Mouse (Mus musculus) forebrain, embryonic 10.5 days (tissue): Measurements from ENCODE around the gene Gm11555. TPM values are rescaled to one million over a fixed set of nuclear protein-coding genes. Genes with fewer than 3 reads are reported as not detected.
A peak's percentile ranks its signal among the peaks of the same experiment; 100 is the strongest.
"Not testable (repeated sequence)": the region's sequence is repeated elsewhere in the genome, so short reads cannot be mapped to it uniquely, and the experiment has no call there.

Experiments
- DNase-seq: peaks from one replicate; pipeline ENCODE4 v3.0.0-alpha.2; 2017; ENCODE audit warnings: low spot score; ENCODE audit errors: extremely low spot score
- H3K27ac ChIP-seq: fragments of 300-500 bp; sonication (generic); 2 replicates; pipeline ENCODE4 v1.5.1; 2016; ENCODE audit warnings: mild to moderate bottlenecking
- H3K27me3 ChIP-seq: fragments of 300-500 bp; sonication (generic); 2 replicates; pipeline ENCODE4 v1.6.1; 2016; ENCODE audit warnings: mild to moderate bottlenecking; ENCODE audit not compliant: poor library complexity, severe bottlenecking
- H3K36me3 ChIP-seq: fragments of 300-500 bp; sonication (generic); replicated peaks from 2 replicates; pipeline ENCODE4 v1.6.1; 2016; ENCODE audit warnings: mild to moderate bottlenecking, moderate library complexity
- H3K4me1 ChIP-seq: fragments of 300-500 bp; sonication (generic); 2 replicates; pipeline ENCODE4 v1.6.1; 2016
- H3K4me3 ChIP-seq: fragments of 300-500 bp; sonication (generic); 2 replicates; pipeline ENCODE4 v1.5.1; 2016; ENCODE audit warnings: mild to moderate bottlenecking, moderate library complexity
- H3K9me3 ChIP-seq: fragments of 300-500 bp; sonication (generic); 2 replicates; pipeline ENCODE4 v1.6.1; 2016; ENCODE audit warnings: mild to moderate bottlenecking, moderate library complexity
- WGBS: fragments of 180-500 bp; shearing (Covaris S2); methylation state at CpG from one replicate; pipeline ENCODE4 v1.1.7; 2016; 5-methylcytosine and 5-hydroxymethylcytosine counted together
- polyA plus RNA-seq: library from polyadenylated mRNA; unstranded; fragments of >200 nt; fragmentation: Nextera tagmentation; extraction: Ambion mirVana; gene quantifications from 2 replicates; pipeline ENCODE4 v1.2.1, GENCODE M21; 2016

Gene Gm11555
- polyA plus RNA-seq, 1 experiment from 2014 or later: not detected

- 87% methylated on average over 1 of the region's 1 CpGs for WGBS
- H3K4me3 ChIP-seq: no peak overlapping the region
- no peak overlapping the region for H3K27ac ChIP-seq
- no peaks in the 10 kb centered on the region for H3K36me3 ChIP-seq
- no peak for DNase-seq
- H3K4me1 ChIP-seq: peaks cover 5% of the 10 kb centered on the region
- no peaks in the 10 kb centered on the region for H3K27me3 ChIP-seq
- H3K9me3 ChIP-seq: no peaks in the 10 kb centered on the region
Observed at GRCm38 (mm10) chr11:99637086-99637485, 12.9 kb downstream of the Gm11555 start.

- 40% methylated on average over 8 of the region's 8 CpGs for WGBS
- no peak within 1 kb of the TSS for H3K4me3 ChIP-seq
- 0 out of 2 replicates have a peak within 1 kb of the TSS, but pooled peaks have one; percentile 15 for H3K27ac ChIP-seq
- H3K9me3 ChIP-seq: no peaks in the 10 kb centered on the region
- H3K36me3 ChIP-seq: no peaks in the 10 kb centered on the region
- H3K27me3 ChIP-seq: no peaks in the 10 kb centered on the region
- DNase-seq: no peak
- peaks cover 5% of the 10 kb centered on the region for H3K4me1 ChIP-seq
Observed at GRCm38 (mm10) chr11:99634653-99635134, 15.3 kb downstream of the Gm11555 start, which contains the start of gene Krtap4-2. Gene Krtap4-2, minus strand, starts transcription at chr11:99635084.

GRCm38 (mm10) chr11:99633293-99633692 is 16.7 kb downstream of the Gm11555 start:
- no peak for DNase-seq

GRCm38 (mm10) chr11:99630890-99631289 is 19.1 kb downstream of the Gm11555 start:
- Histone ChIP-seq H3K4me1 (peaks cover 5% of the 10 kb centered on the region), H3K27ac (no peak overlapping the region), H3K36me3 (no peaks in the 10 kb centered on the region), H3K27me3 (no peaks in the 10 kb centered on the region), H3K9me3 (no peaks in the 10 kb centered on the region), H3K4me3 (no peak overlapping the region)
- 86% methylated on average over 3 of the region's 3 CpGs for WGBS
- DNase-seq: no peak

More at GRCm38 (mm10) chr11:99633293-99633692, 16.7 kb downstream of the Gm11555 start:
- H3K4me3 ChIP-seq: no peak overlapping the region
- H3K9me3 ChIP-seq: no peaks in the 10 kb centered on the region
- H3K27ac ChIP-seq: no peak overlapping the region
- no peaks in the 10 kb centered on the region for H3K36me3 ChIP-seq
- 79% methylated on average over 2 of the region's 2 CpGs for WGBS
- H3K4me1 ChIP-seq: peaks cover 5% of the 10 kb centered on the region
- H3K27me3 ChIP-seq: no peaks in the 10 kb centered on the region

- 86% methylated on average over 4 of the region's 4 CpGs for WGBS
- H3K9me3 ChIP-seq: no peaks in the 10 kb centered on the region
- H3K4me3 ChIP-seq: no peak within 1 kb of the TSS
- no peaks in the 10 kb centered on the region for H3K36me3 ChIP-seq
- no peaks in the 10 kb centered on the region for H3K27me3 ChIP-seq
- no peak for DNase-seq
- no peaks in the 10 kb centered on the region for H3K4me1 ChIP-seq
- H3K27ac ChIP-seq: no peak within 1 kb of the TSS
Observed at GRCm38 (mm10) chr11:99628138-99628537, 21.9 kb downstream of the Gm11555 start, which contains the start of gene Krtap4-1. Gene Krtap4-1, minus strand, starts transcription at chr11:99628238.

GRCm38 (mm10) chr11:99620335-99620734 is 29.7 kb downstream of the Gm11555 start, which contains the start of gene Gm11562:
Gene Gm11562, minus strand, starts transcription at chr11:99620435.
- WGBS: 92% methylated on average over 2 of the region's 2 CpGs
- H3K9me3 ChIP-seq: no peaks in the 10 kb centered on the region
- H3K27ac ChIP-seq: no peak within 1 kb of the TSS
- no peaks in the 10 kb centered on the region for H3K27me3 ChIP-seq
- H3K4me3 ChIP-seq: no peak within 1 kb of the TSS
- no peaks in the 10 kb centered on the region for H3K36me3 ChIP-seq
- no peak for DNase-seq
- no peaks in the 10 kb centered on the region for H3K4me1 ChIP-seq

- no peak for DNase-seq
- H3K4me1 ChIP-seq: no peaks in the 10 kb centered on the region
- no peak within 1 kb of the TSS for H3K27ac ChIP-seq
- no peaks in the 10 kb centered on the region for H3K27me3 ChIP-seq
- H3K9me3 ChIP-seq: no peaks in the 10 kb centered on the region
- H3K4me3 ChIP-seq: no peak within 1 kb of the TSS
- H3K36me3 ChIP-seq: no peaks in the 10 kb centered on the region
- WGBS: 84% methylated on average over 3 of the region's 3 CpGs
Observed at GRCm38 (mm10) chr11:99614796-99615363, 35.2 kb downstream of the Gm11555 start, which contains the start of gene Krtap2-4. Gene Krtap2-4, minus strand, starts transcription at chr11:99614846.

DNA sequence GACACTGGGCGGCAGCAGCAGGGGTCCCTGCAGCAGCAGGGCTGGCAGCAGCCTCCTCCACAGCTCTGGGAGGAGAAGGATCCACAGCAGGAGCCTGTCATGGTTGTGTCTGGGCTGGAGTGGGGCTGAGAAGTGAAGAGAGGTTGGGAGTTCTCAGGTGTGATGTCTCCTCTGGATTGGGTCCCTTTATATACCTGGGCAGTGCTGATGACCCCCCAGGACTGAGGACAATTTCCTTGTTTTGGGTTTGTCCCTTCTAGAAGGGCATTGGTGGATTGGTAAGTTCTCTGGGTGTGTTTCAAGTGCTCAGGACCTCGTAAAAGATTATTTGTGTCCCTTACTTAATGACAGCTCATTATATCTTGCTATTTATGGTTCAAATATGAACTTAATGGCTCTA is 39.9 kb downstream of the Gm11555 start, which contains the start of gene Gm11937:
Gene Gm11937 (minus strand): TSS at position 101 of the 400 bp plus-strand sequence.
- not testable (repeated sequence) for DNase-seq, H3K4me1 ChIP-seq, H3K36me3 ChIP-seq, H3K27me3 ChIP-seq, H3K4me3 ChIP-seq, H3K27ac ChIP-seq, H3K9me3 ChIP-seq
- 94% methylated on average over 1 of the region's 2 CpGs for WGBS

DNA sequence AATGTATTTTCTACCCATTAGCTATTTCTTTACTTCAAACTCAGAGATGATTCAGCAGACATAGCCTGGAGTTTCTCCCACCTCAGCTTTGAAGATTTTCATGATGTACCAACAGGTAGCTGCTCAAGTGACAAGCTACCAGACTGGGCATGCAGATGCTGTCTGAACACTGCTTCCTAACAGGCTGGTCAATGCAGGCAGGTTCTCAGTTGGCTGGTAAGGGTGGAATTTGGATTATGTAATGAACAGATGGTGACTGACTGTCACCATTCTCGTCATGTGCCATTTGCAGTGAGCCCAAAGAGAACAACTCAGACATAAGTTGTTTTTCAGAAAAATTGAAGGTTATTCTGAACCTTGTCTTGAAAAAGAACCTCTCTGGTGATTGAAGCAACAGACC is 40.9 kb downstream of the Gm11555 start:
- Histone ChIP-seq H3K36me3 (no peaks in the 10 kb centered on the region), H3K9me3 (no peaks in the 10 kb centered on the region), H3K4me3 (no peak overlapping the region), H3K27me3 (no peaks in the 10 kb centered on the region), H3K4me1 (no peaks in the 10 kb centered on the region), H3K27ac (no peak overlapping the region)
- WGBS: 70% methylated on average over 1 of the region's 1 CpGs
- no peak for DNase-seq

DNA sequence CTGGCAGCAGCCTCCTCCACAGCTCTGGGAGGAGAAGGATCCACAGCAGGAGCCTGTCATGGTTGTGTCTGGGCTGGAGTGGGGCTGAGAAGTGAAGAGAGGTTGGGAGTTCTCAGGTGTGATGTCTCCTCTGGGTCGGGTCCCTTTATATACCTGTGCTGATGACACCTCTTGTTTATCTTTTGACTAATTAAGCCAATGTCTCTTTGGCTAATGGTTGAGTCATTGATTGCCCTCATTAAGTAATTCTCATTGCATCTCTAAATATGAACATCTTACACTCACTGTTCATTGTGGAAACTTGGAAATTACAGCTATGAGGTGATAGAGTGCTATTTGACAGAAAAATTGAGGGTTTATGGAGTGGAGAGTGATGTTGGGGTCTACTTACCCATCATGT is 46.8 kb downstream of the Gm11555 start, which contains the start of gene Gm11938:
Gene Gm11938 (minus strand): TSS at position 101 of the 400 bp plus-strand sequence.
- 84% methylated on average over 1 of the region's 1 CpGs for WGBS
- H3K9me3 ChIP-seq, H3K36me3 ChIP-seq, H3K4me1 ChIP-seq, DNase-seq, H3K27me3 ChIP-seq, H3K4me3 ChIP-seq, H3K27ac ChIP-seq: not testable (repeated sequence)

Other genes starting within 250 kb of the Gm11555 start
- not detected in 2 replicates for gene Krt12, start 228.0 kb downstream of the Gm11555 start, polyA plus RNA-seq
- gene Krt20, start 212.1 kb downstream of the Gm11555 start, polyA plus RNA-seq: 0.35 and 0.64 TPM in 2 replicates
- gene Krt23, start 157.1 kb downstream of the Gm11555 start, polyA plus RNA-seq: 0.20 TPM in 1 of 2 replicates, not detected in the other
- not detected in 2 replicates for gene Krt39, start 128.9 kb downstream of the Gm11555 start, polyA plus RNA-seq
- not detected in 2 replicates for gene Krt40, start 107.1 kb downstream of the Gm11555 start, polyA plus RNA-seq
- gene Krtap3-3, start 99.4 kb downstream of the Gm11555 start, polyA plus RNA-seq: not detected in 2 replicates
- not detected in 2 replicates for gene Krtap3-2, start 93.4 kb downstream of the Gm11555 start, polyA plus RNA-seq
- not detected in 2 replicates for gene Gm11939, start 90.8 kb downstream of the Gm11555 start, polyA plus RNA-seq
- gene Krtap3-1, start 83.6 kb downstream of the Gm11555 start, polyA plus RNA-seq: not detected in 2 replicates
- gene Krtap1-5, start 69.2 kb downstream of the Gm11555 start, polyA plus RNA-seq: not detected in 2 replicates
- gene Krtap1-4, start 66.6 kb downstream of the Gm11555 start, polyA plus RNA-seq: not detected in 2 replicates
- not detected in 2 replicates for gene Krtap1-3, start 58.9 kb downstream of the Gm11555 start, polyA plus RNA-seq
- gene Krtap9-3, start 52.1 kb downstream of the Gm11555 start, polyA plus RNA-seq: not detected in 2 replicates
- not detected in 2 replicates for gene Gm11938, start 46.9 kb downstream of the Gm11555 start, polyA plus RNA-seq
- gene Gm11937, start 40.0 kb downstream of the Gm11555 start, polyA plus RNA-seq: not detected in 2 replicates
- not detected in 2 replicates for gene Krtap2-4, start 35.4 kb downstream of the Gm11555 start, polyA plus RNA-seq
- not detected in 2 replicates for gene Gm11562, start 29.8 kb downstream of the Gm11555 start, polyA plus RNA-seq
- not detected in 2 replicates for gene Krtap4-1, start 22.0 kb downstream of the Gm11555 start, polyA plus RNA-seq
- not detected in 2 replicates for gene Krtap4-2, start 15.2 kb downstream of the Gm11555 start, polyA plus RNA-seq
- gene Krtap4-7, start 6.1 kb downstream of the Gm11555 start, polyA plus RNA-seq: not detected in 2 replicates
- not detected in 2 replicates for gene Gm11563, start 8.7 kb upstream of the Gm11555 start, polyA plus RNA-seq
- not detected in 2 replicates for gene Krtap4-6, start 15.7 kb upstream of the Gm11555 start, polyA plus RNA-seq
- gene Gm14190, start 40.5 kb upstream of the Gm11555 start, polyA plus RNA-seq: not detected in 2 replicates
- not detected in 2 replicates for gene Gm14180, start 84.1 kb upstream of the Gm11555 start, polyA plus RNA-seq
- not detected in 2 replicates for gene Gm11595, start 122.7 kb upstream of the Gm11555 start, polyA plus RNA-seq
- gene Krtap4-8, start 130.5 kb upstream of the Gm11555 start, polyA plus RNA-seq: not detected in 2 replicates
- not detected in 2 replicates for gene Krtap4-9, start 135.0 kb upstream of the Gm11555 start, polyA plus RNA-seq
- gene Gm11596, start 143.2 kb upstream of the Gm11555 start, polyA plus RNA-seq: not detected in 2 replicates
- gene Gm11569, start 148.7 kb upstream of the Gm11555 start, polyA plus RNA-seq: not detected in 2 replicates
- gene Gm11554, start 154.2 kb upstream of the Gm11555 start, polyA plus RNA-seq: not detected in 2 replicates
- not detected in 2 replicates for gene Krtap4-13, start 159.7 kb upstream of the Gm11555 start, polyA plus RNA-seq
- not detected in 2 replicates for gene Gm11564, start 165.4 kb upstream of the Gm11555 start, polyA plus RNA-seq
- not detected in 2 replicates for gene 2300003K06Rik, start 187.8 kb upstream of the Gm11555 start, polyA plus RNA-seq
- not detected in 2 replicates for gene Krtap4-16, start 201.4 kb upstream of the Gm11555 start, polyA plus RNA-seq
- not detected in 2 replicates for gene Gm11568, start 207.7 kb upstream of the Gm11555 start, polyA plus RNA-seq
- gene Gm11559, start 214.2 kb upstream of the Gm11555 start, polyA plus RNA-seq: not detected in 2 replicates
- not detected in 2 replicates for gene Krtap9-1, start 223.2 kb upstream of the Gm11555 start, polyA plus RNA-seq
- not detected in 2 replicates for gene Gm11567, start 229.0 kb upstream of the Gm11555 start, polyA plus RNA-seq